Mouse (Mus musculus): ENCODE results near the gene Zgpat. TPM values are rescaled to one million over a fixed set of nuclear protein-coding genes. Genes with fewer than 3 reads are reported as not detected.

The Zgpat gene
- polyA plus RNA-seq, 1 experiment = 20.7 TPM

GRCm38 (mm10) chr2:181381631-181382306 lies 17.0 kb downstream of the Zgpat start:
- Histone ChIP-seq H3K27ac (ENCODE audit: insufficient read depth, low read depth, low read length) (no peak overlapping the region), H3K36me3 (ENCODE audit: control insufficient read depth, insufficient read depth, low read length) (peaks cover 64% of the 10 kb centered on the region), H3K4me3 (ENCODE audit: low read depth, low read length) (peak overlapping the region; percentile 35), H3K27me3 (ENCODE audit: control insufficient read depth, insufficient read depth, low read length) (no peaks in the 10 kb centered on the region), H3K4me1 (ENCODE audit: control insufficient read depth, insufficient read depth, insufficient read length, low read length) (peaks cover 2% of the 10 kb centered on the region; the same call in 1 of the 2 replicates)
- TF ChIP-seq POLR2A (IDR thresholded peaks at IDR 0.05; ENCODE audit: low read depth, low read length) (no peak; the same call in 1 of the 2 replicates), CTCF (IDR thresholded peaks at IDR 0.05; ENCODE audit: extremely low read depth, insufficient read length, insufficient replicate concordance, low read depth, low read length) (no peak)
- WGBS = 91% methylated on average over 6 of the region's 6 CpGs

GRCm38 (mm10) chr2:181384463-181384862 lies 19.7 kb downstream of the Zgpat start:
- no peaks in the 10 kb centered on the region for H3K27me3 ChIP-seq (ENCODE audit: control insufficient read depth, insufficient read depth, low read length)
- no peak overlapping the region for H3K27ac ChIP-seq (ENCODE audit: insufficient read depth, low read depth, low read length)
- H3K4me3 ChIP-seq (ENCODE audit: low read depth, low read length) = no peak overlapping the region
- WGBS = 83% methylated on average over 7 of the region's 7 CpGs
- H3K36me3 ChIP-seq (ENCODE audit: control insufficient read depth, insufficient read depth, low read length) = peaks cover 52% of the 10 kb centered on the region
- TF ChIP-seq POLR2A (IDR thresholded peaks at IDR 0.05; ENCODE audit: low read depth, low read length) (no peak), CTCF (IDR thresholded peaks at IDR 0.05; ENCODE audit: extremely low read depth, insufficient read length, insufficient replicate concordance, low read depth, low read length) (no peak)
- H3K4me1 ChIP-seq (ENCODE audit: control insufficient read depth, insufficient read depth, insufficient read length, low read length) = no peaks in the 10 kb centered on the region

GRCm38 (mm10) chr2:181384919-181385391 lies 20.2 kb downstream of the Zgpat start:
- Histone ChIP-seq H3K4me3 (ENCODE audit: low read depth, low read length) (no peak overlapping the region), H3K27ac (ENCODE audit: insufficient read depth, low read depth, low read length) (no peak overlapping the region), H3K4me1 (ENCODE audit: control insufficient read depth, insufficient read depth, insufficient read length, low read length) (no peaks in the 10 kb centered on the region), H3K27me3 (ENCODE audit: control insufficient read depth, insufficient read depth, low read length) (no peaks in the 10 kb centered on the region), H3K36me3 (ENCODE audit: control insufficient read depth, insufficient read depth, low read length) (peaks cover 47% of the 10 kb centered on the region)
- 88% methylated on average over 4 of the region's 4 CpGs for WGBS
- TF ChIP-seq CTCF (IDR thresholded peaks at IDR 0.05; ENCODE audit: extremely low read depth, insufficient read length, insufficient replicate concordance, low read depth, low read length) (no peak), POLR2A (IDR thresholded peaks at IDR 0.05; ENCODE audit: low read depth, low read length) (no peak)

- TF ChIP-seq CTCF (IDR thresholded peaks at IDR 0.05; ENCODE audit: extremely low read depth, insufficient read length, insufficient replicate concordance, low read depth, low read length) (no peak), POLR2A (IDR thresholded peaks at IDR 0.05; ENCODE audit: low read depth, low read length) (no peak)
- 71% methylated on average over 3 of the region's 3 CpGs for WGBS
- H3K27ac ChIP-seq (ENCODE audit: insufficient read depth, low read depth, low read length) = no peak overlapping the region
- peaks cover 38% of the 10 kb centered on the region for H3K36me3 ChIP-seq (ENCODE audit: control insufficient read depth, insufficient read depth, low read length)
- H3K27me3 ChIP-seq (ENCODE audit: control insufficient read depth, insufficient read depth, low read length) = no peaks in the 10 kb centered on the region
- no peaks in the 10 kb centered on the region for H3K4me1 ChIP-seq (ENCODE audit: control insufficient read depth, insufficient read depth, insufficient read length, low read length)
- H3K4me3 ChIP-seq (ENCODE audit: low read depth, low read length) = no peak overlapping the region
These were observed 21.2 kb downstream of the Zgpat start for GRCm38 (mm10) chr2:181385885-181386284.

GRCm38 (mm10) chr2:181386663-181387210 lies 22.0 kb downstream of the Zgpat start:
- H3K36me3 ChIP-seq (ENCODE audit: control insufficient read depth, insufficient read depth, low read length) = peaks cover 32% of the 10 kb centered on the region
- WGBS = 83% methylated on average over 4 of the region's 4 CpGs
- no peaks in the 10 kb centered on the region for H3K27me3 ChIP-seq (ENCODE audit: control insufficient read depth, insufficient read depth, low read length)
- no peak overlapping the region for H3K4me3 ChIP-seq (ENCODE audit: low read depth, low read length)
- no peak overlapping the region for H3K27ac ChIP-seq (ENCODE audit: insufficient read depth, low read depth, low read length)
- no peaks in the 10 kb centered on the region for H3K4me1 ChIP-seq (ENCODE audit: control insufficient read depth, insufficient read depth, insufficient read length, low read length)
- no peak for TF ChIP-seq CTCF (IDR thresholded peaks at IDR 0.05; ENCODE audit: extremely low read depth, insufficient read length, insufficient replicate concordance, low read depth, low read length)
- TF ChIP-seq POLR2A (IDR thresholded peaks at IDR 0.05; ENCODE audit: low read depth, low read length) = no peak

DNA sequence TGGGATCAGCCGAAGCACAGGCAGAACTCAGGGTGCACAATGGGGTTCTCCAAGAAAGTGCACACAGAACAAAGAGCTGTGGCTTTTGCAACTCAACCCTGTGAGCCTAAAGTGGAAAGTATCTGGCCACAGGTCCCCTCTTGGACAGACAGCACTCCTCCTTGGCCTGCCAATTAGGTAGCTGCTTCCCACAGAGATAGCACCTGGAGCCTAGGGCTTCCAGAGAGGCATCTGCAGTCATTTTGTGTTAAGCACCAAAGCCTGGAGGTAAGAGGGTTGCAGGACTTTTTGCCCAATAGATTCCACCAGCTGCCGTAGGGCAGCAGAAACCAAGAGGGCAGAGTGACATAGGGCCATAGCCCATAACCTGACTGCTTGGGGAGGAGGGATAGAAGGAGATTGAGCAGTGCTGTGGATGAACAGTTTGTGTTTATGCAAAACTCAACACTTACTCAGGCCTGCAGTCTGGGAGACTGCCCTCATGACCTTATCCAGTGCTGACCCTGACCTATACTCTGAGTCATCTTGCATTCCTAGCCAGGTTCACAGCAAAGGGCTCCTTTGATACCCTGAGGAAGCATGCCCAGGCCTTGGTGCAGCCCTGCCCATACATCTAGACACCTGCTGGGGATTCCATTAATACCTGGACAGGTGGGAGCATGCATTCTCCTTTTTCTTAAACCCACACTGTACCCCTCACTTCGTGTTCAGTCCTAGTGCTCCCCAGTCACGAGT lies 25.6 kb downstream of the Zgpat start:
- H3K27me3 ChIP-seq (ENCODE audit: control insufficient read depth, insufficient read depth, low read length) = no peaks in the 10 kb centered on the region
- no peaks in the 10 kb centered on the region for H3K4me1 ChIP-seq (ENCODE audit: control insufficient read depth, insufficient read depth, insufficient read length, low read length)
- H3K27ac ChIP-seq (ENCODE audit: insufficient read depth, low read depth, low read length) = no peak overlapping the region
- H3K4me3 ChIP-seq (ENCODE audit: low read depth, low read length) = no peak overlapping the region
- WGBS = 74% methylated on average over 4 of the region's 4 CpGs
- no peak for TF ChIP-seq POLR2A (IDR thresholded peaks at IDR 0.05; ENCODE audit: low read depth, low read length)
- no peak for TF ChIP-seq CTCF (IDR thresholded peaks at IDR 0.05; ENCODE audit: extremely low read depth, insufficient read length, insufficient replicate concordance, low read depth, low read length)
- peaks cover 6% of the 10 kb centered on the region; the same call in 1 of the 2 replicates for H3K36me3 ChIP-seq (ENCODE audit: control insufficient read depth, insufficient read depth, low read length)

DNA sequence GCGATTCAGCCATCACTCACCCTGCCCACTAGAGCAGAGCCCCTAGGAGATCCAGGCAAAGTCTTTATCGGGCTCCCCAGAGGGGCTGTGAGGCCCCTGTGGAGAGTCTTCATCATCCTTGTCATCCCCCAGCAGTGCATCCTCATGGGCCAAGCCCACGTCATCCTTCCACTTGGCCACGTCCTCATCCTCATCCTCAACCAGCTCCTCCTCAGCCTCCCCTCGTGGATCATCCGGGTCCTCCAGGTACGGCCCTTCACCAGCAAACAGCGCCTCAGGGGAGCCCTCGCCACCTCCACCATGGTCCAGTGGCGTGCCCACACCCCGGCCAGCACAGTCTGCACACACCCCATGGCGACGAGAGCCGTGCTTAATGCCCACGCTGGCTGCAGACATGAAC lies 26.3 kb downstream of the Zgpat start:
- H3K27me3 ChIP-seq (ENCODE audit: control insufficient read depth, insufficient read depth, low read length) = no peaks in the 10 kb centered on the region
- no peak overlapping the region for H3K27ac ChIP-seq (ENCODE audit: insufficient read depth, low read depth, low read length)
- H3K4me1 ChIP-seq (ENCODE audit: control insufficient read depth, insufficient read depth, insufficient read length, low read length) = no peaks in the 10 kb centered on the region
- H3K36me3 ChIP-seq (ENCODE audit: control insufficient read depth, insufficient read depth, low read length) = peaks cover 1% of the 10 kb centered on the region; the same call in 1 of the 2 replicates
- no peak for TF ChIP-seq POLR2A (IDR thresholded peaks at IDR 0.05; ENCODE audit: low read depth, low read length)
- TF ChIP-seq CTCF (IDR thresholded peaks at IDR 0.05; ENCODE audit: extremely low read depth, insufficient read length, insufficient replicate concordance, low read depth, low read length) = no peak
- no peak overlapping the region for H3K4me3 ChIP-seq (ENCODE audit: low read depth, low read length)
- 91% methylated on average over 15 of the region's 15 CpGs for WGBS

Data from small intestine, adult 2 months (tissue).